Mouse (Mus musculus) testis, adult 2 months (tissue): ENCODE data around the gene Lrwd1.

Experiments
- CTCF ChIP-seq: fragments of 200-500 bp; IDR thresholded peaks from 2 replicates; pipeline ENCODE4 v1.5.1; 2012; ENCODE audit warnings: low read depth, mild to moderate bottlenecking, inconsistent platforms, low read length, moderate library complexity; ENCODE audit not compliant: control insufficient read depth, insufficient read depth, insufficient replicate concordance
- POLR2A ChIP-seq: fragments of 200-500 bp; IDR thresholded peaks from 2 replicates; pipeline ENCODE4 v1.6.1; 2012; ENCODE audit warnings: low read depth, mild to moderate bottlenecking, inconsistent platforms, low read length, moderate library complexity; ENCODE audit not compliant: control insufficient read depth

DNA sequence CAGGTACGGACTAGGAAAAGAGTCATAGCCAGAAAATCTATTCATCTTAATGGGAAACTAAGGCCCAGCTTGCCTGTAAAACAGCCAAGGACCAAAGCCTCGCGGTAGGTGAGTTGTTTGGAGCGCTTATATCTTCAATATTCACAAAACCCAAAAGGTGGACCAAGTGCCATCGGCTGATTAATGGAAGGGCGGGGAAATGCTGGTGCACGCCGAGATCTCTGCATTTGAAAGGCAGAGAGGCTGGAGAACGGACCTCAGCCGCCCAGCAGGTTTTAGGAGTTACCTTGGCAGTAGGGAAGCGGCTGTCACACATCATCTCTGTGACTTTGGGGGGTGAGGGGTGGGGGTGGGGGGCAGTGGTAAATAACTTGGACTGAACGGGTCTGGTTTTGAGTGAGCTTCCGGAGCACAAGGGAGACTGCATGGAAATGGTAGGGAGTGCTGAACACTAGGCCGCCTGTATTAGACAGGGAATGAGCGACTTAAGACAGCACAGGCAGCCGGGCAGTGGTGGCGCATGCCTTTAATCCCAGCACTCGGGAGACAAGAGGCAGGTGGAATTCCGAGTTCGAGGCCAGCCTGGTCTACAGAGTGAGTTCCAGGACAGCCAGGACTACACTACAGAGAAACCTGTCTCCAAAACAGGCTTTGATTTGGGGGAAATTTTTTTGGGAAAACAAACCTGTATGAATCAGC lies 567 bp upstream of the Lrwd1 start:
- TF ChIP-seq CTCF (no peak), POLR2A (no peak)
